Mouse (Mus musculus): ENCODE measurements around the gene 4930507D05Rik.

The 4930507D05Rik gene

GRCm38 (mm10) chr10:62449364-62450279 is at the start of gene 4930507D05Rik, which contains the start of gene Supv3l1:
Gene 4930507D05Rik (plus strand): TSS chr10:62449489.
Gene Supv3l1 (minus strand): TSS chr10:62449738.
- TF ChIP-seq GATA4 (IDR thresholded peaks at IDR 0.05; ENCODE audit: insufficient replicate concordance, low read length), result no peak; the same call in 1 of the 2 replicates

DNA sequence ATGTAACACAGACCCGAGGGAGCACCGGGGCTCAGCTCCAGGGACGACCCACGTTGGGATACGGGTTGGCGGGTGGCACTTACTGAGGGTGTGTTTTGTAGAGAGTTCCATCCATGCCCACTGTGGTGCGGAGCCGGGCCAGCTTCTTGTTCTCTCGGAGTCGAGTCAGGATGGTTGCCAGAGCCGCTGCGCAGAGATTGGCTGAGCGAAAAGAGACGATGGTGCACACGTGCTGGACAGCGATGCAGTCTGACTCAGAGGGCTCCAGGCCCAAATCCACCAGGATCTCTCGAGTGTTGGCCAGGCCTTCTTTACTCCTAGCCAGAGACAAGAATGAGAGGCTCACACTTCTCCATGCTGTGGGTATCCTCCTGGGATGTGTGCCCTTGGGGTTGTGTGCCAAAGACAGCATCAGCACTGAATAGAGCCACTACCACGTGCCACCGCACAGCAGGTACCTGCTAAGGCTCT is 47.6 kb upstream of the 4930507D05Rik start:
- TF ChIP-seq GATA4 (IDR thresholded peaks at IDR 0.05; ENCODE audit: insufficient replicate concordance, low read length), result no peak

GRCm38 (mm10) chr10:62404901-62405300 is 44.4 kb upstream of the 4930507D05Rik start:
- no peak for TF ChIP-seq GATA4 (IDR thresholded peaks at IDR 0.05; ENCODE audit: insufficient replicate concordance, low read length)

DNA sequence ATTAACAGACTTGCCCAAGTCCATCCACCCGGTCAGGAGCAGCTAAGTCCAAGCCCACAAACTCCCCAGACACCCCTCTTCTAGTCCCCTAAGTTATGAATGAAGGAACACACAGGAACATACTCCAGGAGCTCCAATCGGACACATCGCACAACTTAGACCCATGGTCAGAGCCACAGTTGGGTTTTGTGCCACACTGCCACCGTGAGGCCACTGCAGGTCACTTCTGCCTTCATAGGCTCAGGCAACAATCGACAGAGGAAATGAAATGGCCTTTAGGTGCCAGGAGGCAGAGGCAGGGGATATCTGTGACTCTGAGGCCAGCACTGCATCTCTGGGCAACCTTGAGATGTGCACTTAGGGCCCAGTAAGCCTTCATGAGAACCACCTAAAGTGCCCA is 38.3 kb upstream of the 4930507D05Rik start:
- TF ChIP-seq GATA4 (IDR thresholded peaks at IDR 0.05; ENCODE audit: insufficient replicate concordance, low read length), result no peak

DNA sequence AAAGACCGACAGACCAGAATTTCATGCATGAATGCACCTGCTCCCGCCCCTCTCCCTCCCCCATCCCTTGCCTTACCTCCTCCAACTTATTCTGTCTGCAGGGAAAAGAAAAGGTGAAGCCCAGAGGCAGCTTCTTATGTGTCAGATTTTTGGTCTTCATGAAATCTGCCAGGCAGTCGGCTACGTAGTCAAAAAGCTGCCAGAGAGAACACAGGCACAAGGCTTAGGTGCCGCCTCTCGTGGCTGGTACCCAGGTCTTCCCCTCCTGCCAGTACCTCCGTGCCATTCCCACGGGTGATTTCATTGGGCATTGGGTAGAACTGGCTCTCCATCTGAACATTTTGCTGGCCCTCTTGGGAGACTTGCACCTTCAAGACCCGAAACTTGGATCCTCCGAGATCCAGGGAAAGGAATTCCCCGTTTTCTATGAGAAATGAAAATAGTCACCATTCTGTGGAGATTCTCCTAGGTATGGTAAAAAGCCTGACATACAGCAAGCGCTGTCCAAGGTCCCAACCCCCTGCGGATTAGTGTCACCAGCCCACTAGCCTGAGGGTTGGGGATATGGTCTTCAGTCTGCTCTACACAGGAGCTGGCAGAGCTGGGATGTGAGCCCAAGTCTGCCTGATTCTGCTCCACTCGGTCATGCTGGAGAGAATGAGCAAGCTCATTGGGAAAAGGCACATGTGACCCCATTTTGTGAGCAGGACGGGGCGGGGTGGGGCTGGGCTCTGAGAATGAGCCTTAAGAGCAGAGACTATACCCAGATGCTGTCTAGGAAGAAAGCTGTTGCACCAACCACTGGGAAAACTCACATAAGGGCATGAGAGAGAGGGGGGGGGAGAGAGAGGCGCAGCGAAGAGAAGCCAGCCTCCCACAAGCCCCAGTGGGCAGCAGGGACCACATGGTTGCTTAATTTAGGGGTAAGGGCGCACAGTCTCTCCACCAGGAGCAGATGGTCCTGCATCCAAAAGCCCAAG is 37.6 kb upstream of the 4930507D05Rik start:
- TF ChIP-seq GATA4 (IDR thresholded peaks at IDR 0.05; ENCODE audit: insufficient replicate concordance, low read length), result no peak

DNA sequence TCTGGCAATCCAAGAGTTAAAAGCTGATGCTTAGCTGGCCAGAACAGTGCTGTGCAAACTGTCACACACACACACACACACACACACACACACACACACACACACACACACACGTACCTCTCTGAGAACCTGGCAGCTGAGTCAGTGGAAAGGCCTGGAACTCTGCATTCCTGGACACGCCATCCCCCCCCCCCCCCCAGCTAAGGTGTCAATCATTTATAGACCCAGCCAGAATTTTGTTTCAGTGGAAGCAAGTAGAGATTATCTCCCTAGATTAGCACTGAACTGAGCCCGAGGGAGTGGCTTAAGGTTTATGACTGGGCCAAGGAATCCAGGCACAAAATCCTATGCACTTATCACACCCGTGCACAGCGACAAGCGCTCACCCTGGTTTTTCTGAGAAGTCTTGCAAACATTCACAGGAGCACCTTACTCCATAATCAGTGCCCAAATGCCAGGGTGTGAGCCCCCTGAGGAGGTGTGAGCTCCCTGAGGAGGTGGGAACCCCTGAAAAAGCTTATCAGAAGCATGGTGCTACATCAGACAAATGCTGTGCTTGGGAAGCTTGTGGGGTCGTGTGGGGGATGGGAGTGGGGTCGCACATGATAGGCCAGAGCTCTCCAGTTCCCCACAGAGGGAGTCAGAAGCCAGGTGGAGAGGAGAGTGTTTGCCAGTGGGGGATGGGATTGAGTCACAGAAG is 36.2 kb upstream of the 4930507D05Rik start:
- TF ChIP-seq GATA4 (IDR thresholded peaks at IDR 0.05; ENCODE audit: insufficient replicate concordance, low read length), result no peak

DNA sequence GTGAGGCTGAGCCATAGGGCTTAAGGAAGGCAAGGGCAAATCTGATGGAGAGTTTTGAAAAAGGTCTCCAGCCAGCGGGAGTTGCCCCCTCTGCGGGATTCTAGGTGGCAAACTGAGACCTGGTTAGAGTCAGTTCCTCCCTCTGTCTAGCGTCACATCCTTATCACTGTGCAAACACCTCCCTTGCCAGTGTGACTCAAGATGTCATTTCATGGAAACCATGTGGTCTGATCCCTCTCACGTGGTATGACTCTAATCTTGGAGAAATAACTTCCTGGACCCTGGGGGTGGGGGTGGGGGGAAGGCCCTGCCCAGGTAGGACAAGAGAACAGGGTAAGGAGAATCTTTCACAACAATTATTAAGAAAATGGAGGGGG is 35.7 kb upstream of the 4930507D05Rik start:
- TF ChIP-seq GATA4 (IDR thresholded peaks at IDR 0.05; ENCODE audit: insufficient replicate concordance, low read length), result no peak

- TF ChIP-seq GATA4 (IDR thresholded peaks at IDR 0.05; ENCODE audit: insufficient replicate concordance, low read length), result no peak
These were observed 30.4 kb upstream of the 4930507D05Rik start for GRCm38 (mm10) chr10:62418831-62419356.

DNA sequence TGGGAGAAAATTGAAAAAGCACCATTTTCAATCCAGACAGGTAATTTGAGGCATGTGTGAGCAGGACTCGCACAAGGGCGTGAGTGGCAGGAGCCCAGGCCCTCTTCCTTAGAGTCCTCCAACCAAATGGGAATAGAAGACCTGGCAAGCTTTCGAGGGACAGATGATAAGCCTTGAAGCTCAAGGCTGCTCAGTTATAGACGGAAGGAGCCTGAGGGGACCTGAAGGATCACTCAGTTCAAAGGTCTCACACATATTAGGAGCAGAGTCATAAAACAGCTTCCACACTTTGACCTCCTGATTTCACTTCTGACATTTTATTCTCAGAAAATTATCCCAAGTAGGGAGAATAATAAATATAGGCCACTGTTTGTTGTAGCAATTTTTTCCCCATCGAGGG is 29.9 kb upstream of the 4930507D05Rik start:
- TF ChIP-seq GATA4 (IDR thresholded peaks at IDR 0.05; ENCODE audit: insufficient replicate concordance, low read length), result no peak

DNA sequence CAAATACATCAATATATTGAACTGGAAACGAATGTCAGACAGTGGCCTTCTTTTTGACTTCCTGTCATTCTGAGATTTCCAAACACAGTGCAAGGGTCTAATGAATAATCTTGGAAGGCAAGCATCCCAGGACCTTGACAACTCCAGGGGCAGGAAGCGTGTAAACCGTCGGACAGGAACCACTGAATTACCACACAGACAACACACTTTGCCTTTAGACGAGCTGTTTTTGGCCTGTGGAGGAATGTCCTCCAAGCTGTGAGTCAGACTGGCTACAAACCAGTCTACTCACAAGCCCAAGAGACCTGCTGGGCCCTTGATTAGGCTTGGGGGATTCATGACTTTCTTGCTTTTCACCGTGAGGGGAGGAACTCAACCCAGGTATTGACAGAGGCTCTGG is 28.9 kb upstream of the 4930507D05Rik start:
- TF ChIP-seq GATA4 (IDR thresholded peaks at IDR 0.05; ENCODE audit: insufficient replicate concordance, low read length), result no peak

DNA sequence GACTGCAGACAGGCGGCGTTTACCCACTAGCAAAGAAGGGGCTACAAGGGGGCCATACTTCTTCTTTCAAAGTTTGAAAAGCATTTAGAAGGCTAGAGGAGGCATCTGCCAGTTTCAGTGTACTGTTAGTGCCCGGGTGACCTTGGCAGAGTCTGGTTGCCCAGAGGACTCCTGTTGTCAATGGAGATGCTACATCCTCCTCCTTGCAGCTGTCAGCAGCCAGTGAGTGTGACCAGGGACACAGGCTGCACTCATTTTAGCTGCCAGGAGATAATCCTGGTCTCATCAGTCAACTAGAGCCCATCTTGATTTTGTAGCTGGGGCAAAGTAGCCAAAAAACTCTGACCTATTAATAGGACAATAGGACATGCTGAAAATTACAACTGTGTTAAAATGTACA is 28.2 kb upstream of the 4930507D05Rik start:
- TF ChIP-seq GATA4 (IDR thresholded peaks at IDR 0.05; ENCODE audit: insufficient replicate concordance, low read length), result no peak

DNA sequence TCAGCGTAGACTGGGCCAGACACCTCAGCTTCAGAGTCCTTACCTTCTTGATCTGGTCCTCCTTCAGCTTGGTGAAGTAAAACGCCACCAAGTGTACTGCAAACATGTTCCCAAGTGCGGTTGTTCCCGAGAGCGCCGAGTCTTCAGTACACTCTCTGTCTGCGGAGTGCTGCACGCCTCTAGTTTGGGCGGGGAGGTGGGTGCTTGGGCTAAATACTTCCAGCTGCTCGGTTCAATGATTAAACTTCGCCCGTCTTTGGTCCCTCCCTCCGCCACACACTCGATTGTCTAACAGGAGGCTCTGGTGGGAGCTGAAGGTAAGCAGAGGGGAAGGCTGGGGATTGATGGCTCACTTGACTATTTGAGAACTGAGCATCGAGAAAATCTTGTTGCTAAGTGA is 27.0 kb upstream of the 4930507D05Rik start, which contains the start of gene Hkdc1:
Gene Hkdc1 (minus strand): TSS at position 237 of the 400 bp plus-strand sequence.
- TF ChIP-seq GATA4 (IDR thresholded peaks at IDR 0.05; ENCODE audit: insufficient replicate concordance, low read length), result no peak

DNA sequence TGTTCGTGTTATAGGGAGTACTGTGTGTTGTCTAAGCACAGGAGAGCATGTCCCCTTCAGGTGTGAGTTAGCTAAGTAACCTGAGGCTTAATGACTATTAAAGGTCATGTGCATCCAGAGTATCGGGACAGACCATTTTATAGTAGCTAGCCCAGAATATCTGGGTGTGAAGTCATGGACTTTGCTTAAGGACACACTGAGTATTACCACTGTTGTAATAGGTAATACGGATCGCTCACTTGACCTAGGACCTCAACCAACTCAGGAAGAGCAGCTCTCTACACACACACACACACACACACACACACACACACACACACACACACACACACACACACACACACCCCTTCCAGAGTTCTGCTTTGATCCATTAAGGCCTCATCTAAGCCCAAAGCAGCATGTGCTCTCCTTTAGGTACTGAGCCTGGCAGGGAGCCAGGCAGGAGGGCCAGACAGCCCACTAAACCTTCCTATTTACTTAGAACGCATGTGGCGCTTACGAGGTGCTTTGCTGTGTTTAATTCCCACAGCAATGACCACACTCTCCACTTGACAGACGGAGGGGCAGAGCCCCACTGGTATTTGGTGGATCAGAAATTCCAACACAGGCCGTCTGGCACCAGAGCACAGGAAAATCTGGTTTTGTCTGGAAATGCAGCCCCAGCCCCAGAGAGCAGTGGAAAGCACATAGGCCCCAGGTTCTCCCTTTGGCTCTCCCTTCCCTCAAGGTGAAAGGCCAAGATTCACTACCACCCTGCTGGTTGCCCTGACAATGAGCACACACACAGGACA is 24.0 kb upstream of the 4930507D05Rik start:
- TF ChIP-seq GATA4 (IDR thresholded peaks at IDR 0.05; ENCODE audit: insufficient replicate concordance, low read length), result no peak

GRCm38 (mm10) chr10:62430427-62430826 is 18.9 kb upstream of the 4930507D05Rik start:
- no peak for TF ChIP-seq GATA4 (IDR thresholded peaks at IDR 0.05; ENCODE audit: insufficient replicate concordance, low read length)
